Mouse (Mus musculus) kidney, postnatal 4 days (tissue): ENCODE measurements around the gene Ndufb2.

Experiments used
- DNase-seq, 2 experiments: peaks; one replicate each; pipeline ENCODE4 v3.0.0; 2021; ENCODE audit warnings: mixed read lengths in 2 of 2

The Ndufb2 gene

DNA sequence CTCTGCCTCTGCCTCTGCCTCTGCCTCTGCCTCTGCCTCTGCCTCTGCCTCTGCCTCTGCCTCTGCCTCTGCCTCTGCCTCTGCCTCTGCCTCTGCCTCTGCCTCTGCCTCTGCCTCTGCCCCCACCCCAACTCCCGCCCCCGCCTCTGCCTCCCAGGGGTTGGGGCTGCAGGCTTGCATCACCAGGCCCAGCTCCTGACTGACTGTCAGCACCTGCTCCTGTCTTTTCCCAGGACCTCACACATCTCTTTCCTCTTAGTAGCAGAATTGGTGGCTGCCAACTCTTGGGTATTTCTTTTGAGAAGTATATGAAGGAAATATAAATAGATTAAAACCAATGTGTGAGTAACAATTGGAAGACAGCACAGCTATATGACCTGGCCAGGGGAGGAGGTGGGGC, 11.8 kb upstream of the Ndufb2 start:
- no peak for DNase-seq

GRCm38 (mm10) chr6:39581087-39581784, 11.1 kb upstream of the Ndufb2 start:
- DNase-seq, result no peak

GRCm38 (mm10) chr6:39585517-39585916, 6.9 kb upstream of the Ndufb2 start, which contains the start of gene Gm42420:
TSS of gene Gm42420 (plus strand) at chr6:39585753.
- DNase-seq, result no peak

DNA sequence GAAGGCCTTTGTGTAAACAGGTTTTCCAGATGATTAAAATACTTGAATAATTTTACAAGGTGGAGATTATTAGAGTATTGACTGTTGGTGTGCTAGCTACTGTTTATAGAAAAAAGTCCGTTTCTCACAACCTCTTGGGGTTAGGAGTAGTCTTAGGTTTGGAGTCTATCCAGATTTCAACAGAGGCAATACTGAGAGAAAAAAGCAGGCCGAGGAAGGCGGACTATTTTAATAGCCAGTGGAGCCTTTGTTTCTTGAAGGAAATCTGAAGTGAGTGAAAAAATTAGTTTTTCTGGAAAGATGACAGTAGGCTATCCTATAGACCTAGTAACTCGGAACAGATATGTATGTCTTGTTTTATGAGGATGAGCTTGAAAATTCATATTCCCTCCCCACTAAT, 893 bp upstream of the Ndufb2 start:
- DNase-seq, result no peak

DNA sequence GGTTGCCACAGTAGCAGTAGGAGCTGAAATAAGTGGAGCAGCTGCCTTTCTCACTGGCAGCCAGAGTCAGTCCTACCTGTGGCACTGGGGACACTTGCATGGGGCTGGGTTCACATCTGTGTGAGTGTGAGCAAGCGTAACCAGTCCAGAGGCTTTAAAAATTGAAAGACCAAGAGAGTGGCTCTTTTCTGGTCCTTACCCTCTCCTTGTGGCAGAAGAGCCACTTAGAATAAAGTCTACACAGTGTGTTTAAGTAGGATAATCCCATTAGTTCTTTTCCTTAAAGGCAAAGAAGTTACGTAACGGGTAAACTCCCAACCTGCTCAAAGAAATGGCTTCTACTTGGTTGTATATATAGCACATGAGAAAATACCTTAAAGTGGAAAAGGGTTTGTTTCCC, 8.5 kb downstream of the Ndufb2 start:
- no peak for DNase-seq

GRCm38 (mm10) chr6:39601828-39602227, 9.5 kb downstream of the Ndufb2 start:
- DNase-seq, result no peak

DNA sequence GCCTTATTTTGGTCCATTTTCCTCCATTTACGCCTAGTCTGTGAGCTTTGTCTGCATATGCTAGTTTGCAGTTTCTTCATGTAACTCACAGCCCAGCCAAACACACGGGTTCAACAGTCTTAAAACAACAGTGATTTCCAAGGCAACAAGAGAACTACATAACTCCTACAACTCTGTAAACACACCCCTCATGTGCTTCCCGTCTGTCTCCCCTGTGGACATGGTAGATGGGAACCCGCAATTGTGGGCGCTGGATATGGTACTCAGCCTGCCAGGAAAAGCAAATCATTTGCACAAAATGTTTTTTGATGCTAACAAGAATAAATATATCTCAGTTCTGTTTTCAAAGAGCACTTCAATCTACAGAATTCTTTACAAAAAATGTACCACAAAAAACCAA, 12.2 kb downstream of the Ndufb2 start:
- no peak for DNase-seq

DNA sequence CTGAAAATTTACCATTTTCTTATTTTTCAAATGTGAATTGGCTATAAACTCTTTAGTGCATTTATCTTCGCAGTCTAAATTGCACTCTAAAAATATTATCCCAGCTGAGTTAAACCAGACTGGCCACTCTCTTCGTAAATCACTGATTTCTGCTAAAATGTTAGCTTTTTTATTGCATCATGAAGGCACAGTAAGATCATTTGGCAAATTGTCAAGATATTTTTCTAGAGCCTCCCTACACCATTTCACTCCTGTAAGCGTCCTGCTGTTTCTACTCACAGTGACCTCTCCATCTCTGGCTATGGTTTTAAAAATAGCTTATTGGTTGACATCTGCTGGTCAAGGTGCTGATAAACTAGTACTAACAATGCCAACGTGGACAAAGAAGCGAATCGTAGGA, 13.7 kb downstream of the Ndufb2 start:
- DNase-seq, result no peak

GRCm38 (mm10) chr6:39606862-39607261, 14.5 kb downstream of the Ndufb2 start:
- DNase-seq, result peak in 1 of 2 experiments; percentile 37

DNA sequence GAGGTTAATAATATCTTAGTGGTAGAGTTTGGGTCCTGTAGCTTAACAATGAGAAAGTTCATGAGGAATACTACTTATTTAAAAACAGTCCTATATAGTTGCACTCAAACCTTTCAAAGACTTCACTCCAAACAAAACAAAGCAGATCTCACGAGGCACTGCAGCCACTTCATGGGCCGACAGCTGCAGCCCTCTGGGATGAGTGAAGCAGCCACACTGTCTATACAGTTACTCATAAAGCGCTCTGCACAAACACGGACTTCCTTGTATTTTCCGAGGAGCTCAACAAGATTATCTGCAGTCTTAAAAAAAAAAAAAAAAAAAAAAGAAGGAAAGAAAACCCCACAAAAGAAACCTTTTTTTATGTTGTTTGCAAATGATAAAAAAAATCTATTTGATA, 15.0 kb downstream of the Ndufb2 start:
- DNase-seq, result no peak

DNA sequence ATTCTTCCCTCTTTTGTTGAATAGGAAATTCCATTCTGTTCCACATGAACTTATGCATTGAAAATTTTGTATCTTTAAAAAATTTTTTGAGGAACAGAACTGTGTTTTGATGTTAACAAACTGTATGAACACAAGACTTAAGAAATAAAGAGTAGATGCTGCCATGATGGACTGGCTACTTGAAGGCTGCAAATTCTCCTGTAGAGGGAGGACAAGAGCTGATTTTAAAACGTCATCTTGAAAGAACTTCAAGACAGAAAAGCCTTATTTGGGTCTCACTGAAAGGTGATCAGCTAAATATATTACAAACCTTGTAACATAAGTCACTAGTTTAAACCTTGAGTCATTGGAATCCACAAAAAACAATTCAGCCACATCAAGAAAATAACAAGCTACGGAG, 17.8 kb downstream of the Ndufb2 start:
- no peak for DNase-seq

- no peak for DNase-seq
These were observed 18.9 kb downstream of the Ndufb2 start for GRCm38 (mm10) chr6:39611296-39611695.
